Mouse (Mus musculus) splenic B cell, adult 2 months (primary cell): ENCODE measurements around the gene 4932411N23Rik.
"Not testable (repeated sequence)": the region's sequence is repeated elsewhere in the genome, so short reads cannot be mapped to it uniquely, and the experiment has no call there.

ENCODE experiments used
- DNase-seq: peaks from one replicate; pipeline ENCODE4 v3.0.0-alpha.2; 2011; ENCODE audit warnings: low read depth, low spot score
- H3K27me3 ChIP-seq: 2 replicates; pipeline ENCODE4 v1.6.1; 2012; ENCODE audit warnings: mild to moderate bottlenecking, low read length, moderate library complexity, mixed read lengths; ENCODE audit not compliant: control insufficient read depth, poor library complexity, insufficient read depth, severe bottlenecking
- H3K36me3 ChIP-seq: 2 replicates; pipeline ENCODE4 v1.6.1; 2012; ENCODE audit warnings: mild to moderate bottlenecking, low read length, moderate library complexity, mixed read lengths; ENCODE audit not compliant: control insufficient read depth, poor library complexity, insufficient read depth, severe bottlenecking

4932411N23Rik gene

GRCm38 (mm10) chrX:126815768-126816167, at the start of gene 4932411N23Rik:
4932411N23Rik (minus strand) TSS chrX:126815868.
- no peak for DNase-seq
- Histone ChIP-seq H3K36me3 (no peaks in the 10 kb centered on the region), H3K27me3 (no peaks in the 10 kb centered on the region)

- H3K36me3 ChIP-seq: no peaks in the 10 kb centered on the region
- no peak for DNase-seq
- no peaks in the 10 kb centered on the region for H3K27me3 ChIP-seq
These were observed 35.8 kb downstream of the 4932411N23Rik start for GRCm38 (mm10) chrX:126779895-126780294.

- DNase-seq, H3K27me3 ChIP-seq, H3K36me3 ChIP-seq: not testable (repeated sequence)
These were observed 38.0 kb downstream of the 4932411N23Rik start for GRCm38 (mm10) chrX:126777643-126778042.

DNA sequence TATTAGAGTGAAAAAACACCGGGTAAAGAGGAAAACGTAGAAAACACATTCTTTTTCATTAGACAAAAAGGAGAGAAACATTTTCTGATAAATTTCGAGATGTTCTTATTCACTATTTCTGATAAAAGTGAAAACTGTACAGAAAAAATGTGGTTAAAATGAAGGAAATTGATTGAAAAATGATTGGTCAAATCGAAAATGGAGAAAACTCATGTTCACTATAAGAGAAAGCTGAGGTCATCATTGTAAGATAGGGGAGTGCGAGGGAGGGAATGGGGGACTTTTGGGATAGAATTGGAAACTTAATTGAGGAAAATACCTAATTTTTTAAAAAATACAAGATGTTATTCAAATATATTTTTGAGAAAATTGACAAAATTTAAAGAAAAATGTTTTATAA, 40.8 kb downstream of the 4932411N23Rik start:
- not testable (repeated sequence) for DNase-seq, H3K36me3 ChIP-seq, H3K27me3 ChIP-seq

DNA sequence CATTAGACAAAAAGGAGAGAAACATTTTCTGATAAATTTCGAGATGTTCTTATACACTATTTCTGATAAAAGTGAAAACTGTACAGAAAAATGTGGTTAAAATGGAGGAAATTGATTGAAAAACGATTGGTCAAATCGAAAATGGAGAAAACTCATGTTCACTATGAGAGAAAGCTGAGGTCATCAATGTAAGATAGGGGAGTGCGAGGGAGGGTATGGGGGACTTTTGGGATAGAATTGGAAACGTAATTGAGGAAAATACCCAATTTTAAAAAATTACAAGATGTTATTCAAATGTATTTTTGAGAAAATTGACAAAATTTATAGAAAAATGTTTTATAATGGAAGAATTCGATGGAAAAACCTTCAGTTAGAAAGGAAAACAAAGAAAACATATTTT, 42.2 kb downstream of the 4932411N23Rik start:
- not testable (repeated sequence) for H3K36me3 ChIP-seq, H3K27me3 ChIP-seq, DNase-seq
